Mouse (Mus musculus) ovary, postnatal 36 days (tissue): ENCODE measurements around the gene Pou3f1.

ENCODE experiments used
- DNase-seq: peaks from one replicate; pipeline ENCODE4 v3.0.0; 2022; ENCODE audit warnings: low spot score, mixed read lengths

Pou3f1 gene

GRCm38 (mm10) chr4:124656854-124657650 is 445 bp downstream of the Pou3f1 start:
- peak; percentile 84 for DNase-seq

GRCm38 (mm10) chr4:124657781-124658180 is 1.2 kb downstream of the Pou3f1 start:
- no peak for DNase-seq

- no peak for DNase-seq
These were observed 1.8 kb downstream of the Pou3f1 start for GRCm38 (mm10) chr4:124658412-124658851.

- no peak for DNase-seq
These were observed 2.9 kb downstream of the Pou3f1 start for GRCm38 (mm10) chr4:124659251-124660217.

GRCm38 (mm10) chr4:124660603-124661002 is 4.0 kb downstream of the Pou3f1 start:
- DNase-seq: no peak

GRCm38 (mm10) chr4:124663034-124663433 is 6.4 kb downstream of the Pou3f1 start:
- no peak for DNase-seq

- DNase-seq: no peak
These were observed 7.6 kb downstream of the Pou3f1 start for GRCm38 (mm10) chr4:124664185-124664584.

- no peak for DNase-seq
These were observed 8.0 kb downstream of the Pou3f1 start for GRCm38 (mm10) chr4:124664604-124665003.

- DNase-seq: no peak
These were observed 10.9 kb downstream of the Pou3f1 start for GRCm38 (mm10) chr4:124667476-124668033.

GRCm38 (mm10) chr4:124668078-124668477 is 11.5 kb downstream of the Pou3f1 start:
- no peak for DNase-seq

- DNase-seq: no peak
These were observed 13.6 kb downstream of the Pou3f1 start for GRCm38 (mm10) chr4:124670232-124670631.

GRCm38 (mm10) chr4:124671583-124671982 is 15.0 kb downstream of the Pou3f1 start:
- no peak for DNase-seq

- no peak for DNase-seq
These were observed 16.0 kb downstream of the Pou3f1 start for GRCm38 (mm10) chr4:124672347-124673320.

- DNase-seq: no peak
These were observed 17.9 kb downstream of the Pou3f1 start for GRCm38 (mm10) chr4:124674334-124675032.

- DNase-seq: peak; percentile 44
These were observed 18.4 kb downstream of the Pou3f1 start for GRCm38 (mm10) chr4:124675037-124675436.

GRCm38 (mm10) chr4:124675958-124676357 is 19.4 kb downstream of the Pou3f1 start:
- no peak for DNase-seq

- DNase-seq: no peak
These were observed 25.7 kb downstream of the Pou3f1 start for GRCm38 (mm10) chr4:124682270-124682669.

- DNase-seq: no peak
These were observed 26.9 kb downstream of the Pou3f1 start for GRCm38 (mm10) chr4:124683474-124683873.

- no peak for DNase-seq
These were observed 28.4 kb downstream of the Pou3f1 start for GRCm38 (mm10) chr4:124685004-124685403.

- no peak for DNase-seq
These were observed 28.8 kb downstream of the Pou3f1 start for GRCm38 (mm10) chr4:124685453-124685852.
